Mouse (Mus musculus): ENCODE measurements around the gene Pcsk2.

DNA sequence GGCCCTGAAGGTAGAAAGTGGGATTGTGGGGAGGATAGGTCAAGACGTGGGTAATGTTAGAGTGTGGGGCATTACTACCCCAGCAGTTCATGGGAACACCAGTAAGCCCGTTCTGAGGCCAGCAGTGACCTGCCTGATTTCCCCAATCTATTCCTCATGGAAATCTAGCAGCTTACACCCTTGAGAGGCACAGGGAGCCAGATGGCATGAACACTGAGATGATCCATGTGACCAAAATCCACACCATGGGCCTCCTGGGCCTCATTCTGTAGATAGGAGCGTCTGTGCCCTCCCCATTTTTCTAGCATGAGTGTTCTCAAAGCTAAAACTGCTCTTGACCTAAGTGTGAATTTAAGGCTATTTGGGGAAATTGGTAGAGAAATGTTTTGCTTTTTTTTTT lies 162.2 kb downstream of the Pcsk2 start:
- TF ChIP-seq EP300 (IDR thresholded peaks at IDR 0.05; ENCODE audit: insufficient read depth, low read depth, low read length) (no peak), POLR2A (IDR thresholded peaks at IDR 0.05; ENCODE audit: insufficient read depth, low read depth, low read length) (no peak)
